Mouse (Mus musculus): ENCODE data around the gene Dact3. TPM values are rescaled to one million over a fixed set of nuclear protein-coding genes. Genes with fewer than 3 reads are reported as not detected.
A peak's percentile ranks its signal among the peaks of the same experiment; 100 is the strongest.

The Dact3 gene
- total RNA-seq (2021): 10 to 100 TPM; 15.2 to 17.4 TPM

GRCm38 (mm10) chr7:16875310-16875325, at the start of gene Dact3:
Gene Dact3 (plus strand): TSS chr7:16875317.
- intact Hi-C loops (cut with DNase I): no loop called here

GRCm38 (mm10) chr7:16825785-16826184, 49.3 kb upstream of the Dact3 start:
- DNase-seq (ENCODE audit: low spot score): no peak
- intact Hi-C loops (cut with DNase I): loop anchor here (2.0 kb wide), 2 partner anchors 33 to 67 kb away; no protein-coding TSS in a partner anchor

More at GRCm38 (mm10) chr7:16875310-16875325, at the start of gene Dact3:
- DNase-seq (ENCODE audit: low spot score): no peak

- no peak for DNase-seq (ENCODE audit: low spot score)
- intact Hi-C loops (cut with DNase I): loop anchor here (2.0 kb wide), 1 partner anchor 32 kb away; no protein-coding TSS in a partner anchor
These were observed 48.5 kb upstream of the Dact3 start for GRCm38 (mm10) chr7:16826571-16826970.

DNA sequence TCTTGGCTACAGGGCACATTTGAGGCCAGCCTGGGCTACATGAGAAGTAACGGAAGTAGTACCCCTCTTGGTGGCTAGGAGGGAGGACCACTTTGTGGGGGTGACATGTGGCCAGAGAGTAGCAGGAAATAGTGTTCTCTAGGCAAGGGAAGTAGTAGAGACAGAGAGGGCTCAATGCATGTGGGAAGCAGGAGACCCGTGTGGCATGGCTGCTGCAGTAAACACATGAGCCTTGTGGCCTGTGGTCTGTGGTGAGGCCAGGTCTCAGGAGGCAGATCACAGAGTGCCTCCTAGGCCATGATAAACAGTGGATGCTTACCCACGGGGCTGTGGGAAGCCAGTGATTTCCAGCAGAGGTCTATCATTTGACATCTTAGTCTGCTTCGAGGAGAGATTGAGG, 47.8 kb upstream of the Dact3 start:
- intact Hi-C loops (cut with DNase I): loop anchor here (2.0 kb wide), 1 partner anchor 32 kb away; no protein-coding TSS in a partner anchor

GRCm38 (mm10) chr7:16830449-16830848, 44.7 kb upstream of the Dact3 start:
- intact Hi-C loops (cut with DNase I): loop anchor here (2.0 kb wide), 1 partner anchor 18 kb away; no protein-coding TSS in a partner anchor
- no peak for DNase-seq (ENCODE audit: low spot score)

More for the DNA sequence above, 47.8 kb upstream of the Dact3 start:
- no peak for DNase-seq (ENCODE audit: low spot score)

- intact Hi-C loops (cut with DNase I): no loop called here
- DNase-seq (ENCODE audit: low spot score): no peak
These were observed 37.0 kb upstream of the Dact3 start for GRCm38 (mm10) chr7:16837916-16838803.

DNA sequence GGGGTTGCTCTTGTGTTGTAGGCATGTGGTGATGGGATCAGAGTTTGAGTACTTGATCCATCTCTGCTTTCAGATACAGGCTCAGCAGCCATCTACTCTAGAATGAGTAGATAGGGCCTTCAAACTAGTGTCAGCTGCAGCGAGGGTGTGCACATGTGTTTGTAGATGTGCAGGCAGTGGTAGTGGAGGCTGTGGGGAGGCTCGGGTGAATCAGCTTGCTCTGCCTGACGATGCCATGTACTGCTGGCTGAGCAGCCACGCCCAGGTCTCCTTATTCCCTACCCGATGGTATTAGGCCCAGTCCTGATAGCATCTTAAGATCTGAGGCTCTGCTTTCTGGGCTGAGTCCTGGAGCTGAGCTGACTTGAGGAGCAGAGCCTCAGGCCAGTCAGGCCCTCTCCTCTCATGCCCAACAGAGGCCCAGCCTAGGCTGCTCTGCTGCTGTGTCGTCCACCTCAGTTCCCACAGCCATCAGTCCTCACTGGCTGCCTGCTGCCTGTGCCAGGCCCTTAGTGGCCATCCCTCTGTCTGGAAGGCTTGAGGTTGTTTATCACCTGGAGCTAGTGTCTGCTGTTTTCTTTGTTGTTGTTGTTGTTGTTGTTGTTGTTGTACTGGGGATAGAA, 36.2 kb upstream of the Dact3 start:
- DNase-seq (ENCODE audit: low spot score): no peak
- intact Hi-C loops (cut with DNase I): no loop called here

- intact Hi-C loops (cut with DNase I): no loop called here
These were observed 35.5 kb upstream of the Dact3 start for GRCm38 (mm10) chr7:16839427-16840108.

GRCm38 (mm10) chr7:16840109-16840491, 35.0 kb upstream of the Dact3 start:
- DNase-seq (ENCODE audit: low spot score): no peak
- intact Hi-C loops (cut with DNase I): no loop called here

More at GRCm38 (mm10) chr7:16839427-16840108, 35.5 kb upstream of the Dact3 start:
- no peak for DNase-seq (ENCODE audit: low spot score)

- intact Hi-C loops (cut with DNase I): no loop called here
- DNase-seq (ENCODE audit: low spot score): no peak
These were observed 34.0 kb upstream of the Dact3 start for GRCm38 (mm10) chr7:16841078-16841477.

GRCm38 (mm10) chr7:16841561-16842560, 33.3 kb upstream of the Dact3 start:
- intact Hi-C loops (cut with DNase I): no loop called here
- no peak for DNase-seq (ENCODE audit: low spot score)

DNA sequence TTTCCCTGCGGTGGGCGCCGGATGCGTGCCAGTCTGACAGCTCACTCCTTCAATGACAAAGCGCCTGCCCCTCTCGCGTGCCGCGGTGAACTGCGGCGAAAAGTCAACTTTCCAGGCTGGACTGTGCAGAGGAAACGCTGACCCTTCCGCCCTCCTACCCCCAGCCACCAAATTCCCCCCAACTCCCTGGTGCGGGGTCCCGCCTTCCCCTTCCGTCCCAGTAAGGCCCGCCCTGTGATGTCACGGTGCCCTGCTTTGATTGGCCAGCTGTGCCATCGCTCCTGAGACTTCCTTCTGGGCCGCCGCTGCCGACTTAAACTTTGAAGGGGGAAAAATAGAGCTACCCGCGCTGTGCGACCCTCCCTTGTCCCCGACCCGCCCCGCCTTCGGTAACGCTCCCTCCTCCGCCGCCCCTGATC, 32.5 kb upstream of the Dact3 start, which contains the start of gene Prkd2:
Gene Prkd2 (plus strand): TSS at position 258 of the 419 bp plus-strand sequence.
- DNase-seq (ENCODE audit: low spot score): peak; percentile 92
- intact Hi-C loops (cut with DNase I): no loop called here

DNA sequence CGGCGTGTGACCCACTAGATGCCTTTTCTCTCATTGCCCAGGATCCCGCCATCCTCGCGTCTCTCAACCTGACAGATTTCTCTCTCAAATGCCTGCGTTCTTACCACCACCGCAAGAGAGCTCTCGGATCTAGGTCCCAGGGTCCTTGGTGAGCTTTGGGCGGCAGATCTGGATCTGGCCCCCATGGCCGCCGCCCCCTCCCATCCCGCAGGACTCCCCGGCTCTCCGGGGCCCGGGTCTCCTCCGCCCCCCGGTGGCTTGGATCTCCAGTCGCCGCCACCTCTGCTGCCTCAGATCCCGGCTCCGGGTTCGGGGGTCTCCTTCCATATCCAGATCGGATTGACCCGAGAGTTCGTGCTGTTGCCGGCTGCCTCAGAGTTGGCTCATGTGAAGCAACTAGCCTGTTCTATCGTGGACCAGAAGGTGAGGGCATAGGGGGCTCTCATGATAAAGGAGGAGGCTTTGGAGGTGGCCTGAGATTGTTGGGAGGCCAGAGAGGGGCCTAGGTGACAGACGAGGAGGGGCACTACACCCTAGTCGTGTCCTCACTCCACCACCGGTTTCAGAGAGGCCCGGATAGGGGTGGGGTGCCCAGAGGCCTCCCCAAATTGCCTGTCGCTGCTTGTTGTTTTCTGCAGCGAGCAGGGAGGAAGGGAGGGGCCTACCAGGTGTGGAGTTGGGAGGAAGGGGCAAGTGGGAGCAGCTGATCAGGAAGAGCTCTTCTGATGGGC, 31.5 kb upstream of the Dact3 start:
- intact Hi-C loops (cut with DNase I): no loop called here
- DNase-seq (ENCODE audit: low spot score): peak; percentile 53

DNA sequence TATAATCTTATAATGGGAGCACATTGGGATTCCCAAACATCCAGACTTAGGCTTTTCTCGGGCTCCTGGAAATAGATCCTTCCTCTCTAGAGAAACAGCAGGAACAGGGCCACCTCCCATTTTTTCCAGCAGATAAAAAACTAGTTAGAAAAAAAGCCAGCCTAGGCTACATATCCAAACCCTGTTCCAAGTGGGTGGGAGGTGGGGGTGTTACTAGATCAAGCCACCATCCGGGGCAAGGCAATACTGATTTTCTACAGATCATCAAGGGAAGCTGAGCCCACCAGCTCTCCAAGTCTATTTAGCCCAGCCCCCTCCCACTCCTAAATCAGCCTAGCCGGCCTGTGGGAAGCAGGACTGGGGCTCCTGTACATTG, 30.4 kb upstream of the Dact3 start:
- no peak for DNase-seq (ENCODE audit: low spot score)
- intact Hi-C loops (cut with DNase I): no loop called here

DNA sequence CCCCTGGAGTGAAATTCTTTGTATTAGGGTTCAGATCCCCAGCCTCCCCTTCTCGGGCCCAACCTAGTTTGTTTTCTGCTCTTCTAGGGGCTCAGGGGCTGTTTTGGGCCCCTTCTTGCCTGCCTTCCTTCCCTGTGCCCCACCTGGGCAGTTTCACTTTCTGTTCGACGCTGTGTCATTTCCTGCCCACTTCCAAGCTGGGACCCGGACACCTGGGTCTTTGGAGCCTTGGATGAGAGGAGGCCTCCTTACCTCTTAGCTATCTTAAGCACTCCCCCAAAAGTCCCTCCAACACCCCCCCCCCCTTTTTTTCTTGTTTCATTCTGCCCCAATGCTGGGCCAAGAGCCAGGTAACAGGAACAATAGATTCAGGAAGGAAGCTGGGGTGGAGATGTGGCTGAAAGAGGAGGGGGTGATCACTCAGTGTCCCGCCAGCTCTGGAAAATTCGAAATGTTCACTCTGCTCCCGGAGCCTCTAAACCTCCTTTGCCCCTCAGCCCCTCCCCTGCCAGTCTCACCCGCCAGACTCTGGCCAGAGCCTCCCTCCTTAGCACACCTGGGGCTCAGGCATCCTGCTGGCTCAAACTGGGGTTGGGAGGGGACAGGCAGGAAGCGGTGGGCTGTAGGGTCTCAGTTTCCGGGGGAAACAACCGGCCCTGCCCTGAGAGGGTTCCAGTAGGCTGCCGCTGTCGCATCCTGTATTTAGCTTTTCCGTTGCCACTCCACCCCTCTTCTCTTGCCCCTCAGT, 29.9 kb upstream of the Dact3 start:
- DNase-seq (ENCODE audit: low spot score): peak; percentile 63
- intact Hi-C loops (cut with DNase I): no loop called here

DNA sequence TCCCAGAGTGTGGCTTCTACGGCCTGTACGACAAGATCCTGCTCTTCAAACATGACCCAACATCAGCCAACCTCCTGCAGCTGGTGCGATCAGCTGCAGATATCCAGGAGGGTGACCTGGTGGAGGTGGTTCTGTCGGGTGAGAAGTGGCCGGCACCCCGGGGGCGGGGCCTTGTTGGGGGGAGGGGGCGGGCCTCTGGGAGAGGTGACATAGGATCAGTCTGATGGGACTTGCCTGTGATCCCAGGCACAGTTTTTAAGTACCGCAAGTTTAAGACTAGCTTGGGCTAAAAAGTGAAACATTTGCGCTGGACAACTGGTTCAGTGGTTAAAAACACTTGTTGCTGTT, 29.3 kb upstream of the Dact3 start:
- DNase-seq (ENCODE audit: low spot score): no peak
- intact Hi-C loops (cut with DNase I): no loop called here

GRCm38 (mm10) chr7:16846775-16847174, 28.3 kb upstream of the Dact3 start:
- intact Hi-C loops (cut with DNase I): no loop called here
- no peak for DNase-seq (ENCODE audit: low spot score)

GRCm38 (mm10) chr7:16847507-16847906, 27.6 kb upstream of the Dact3 start:
- intact Hi-C loops (cut with DNase I): no loop called here
- no peak for DNase-seq (ENCODE audit: low spot score)

GRCm38 (mm10) chr7:16848579-16848978, 26.5 kb upstream of the Dact3 start:
- intact Hi-C loops (cut with DNase I): loop anchor here (2.0 kb wide), 1 partner anchor 18 kb away; no protein-coding TSS in a partner anchor
- no peak for DNase-seq (ENCODE audit: low spot score)
